Mouse (Mus musculus): ENCODE data around the gene Mcf2l. TPM values are rescaled to one million over a fixed set of nuclear protein-coding genes. Genes with fewer than 3 reads are reported as not detected.

Mcf2l gene
- total RNA-seq, 1 experiment: 16.0 TPM

GRCm38 (mm10) chr8:12920599-12920998, 47.0 kb downstream of the Mcf2l start:
- Histone ChIP-seq H3K9me3 (ENCODE audit: control insufficient read depth, insufficient read depth, low read depth, low read length) (no peaks in the 10 kb centered on the region), H3K4me3 (ENCODE audit: insufficient read depth in 1 of 2, low read depth in 1 of 2, low read length in 2 of 2, poor library complexity in 1 of 2, severe bottlenecking in 1 of 2) (no peak overlapping the region), H3K27ac (ENCODE audit: insufficient read depth, low read depth, low read length, poor library complexity, severe bottlenecking) (no peak overlapping the region), H3K4me1 (ENCODE audit: control insufficient read depth in 2 of 2, insufficient read depth in 2 of 2, low read length in 2 of 2, poor library complexity in 1 of 2) (peaks cover 3 to 4% of the 10 kb centered on the region in 2 experiments; a peak in 2 of 4 replicates), H3K9ac (ENCODE audit: insufficient read depth, low read depth, low read length, poor library complexity, severe bottlenecking) (no peak overlapping the region), H3K36me3 (ENCODE audit: control insufficient read depth, insufficient read depth, low read length, poor library complexity, severe bottlenecking) (no peaks in the 10 kb centered on the region)
- in situ Hi-C loops (cut with MboI; ENCODE audit: low sequenced_read_pairs in 2 of 2, unreplicated experiment in 2 of 2): no loop called here
- no peak for TF ChIP-seq MAFK (IDR thresholded peaks at IDR 0.05; ENCODE audit: insufficient read depth, low read depth, low read length)
- no peak for TF ChIP-seq CHD2 (IDR thresholded peaks at IDR 0.05; ENCODE audit: low read depth, low read length)
- no peak for TF ChIP-seq ZNF384 (IDR thresholded peaks at IDR 0.05; ENCODE audit: low read depth, low read length)
- no peak for DNase-seq (ENCODE audit: low read depth, low spot score)

DNA sequence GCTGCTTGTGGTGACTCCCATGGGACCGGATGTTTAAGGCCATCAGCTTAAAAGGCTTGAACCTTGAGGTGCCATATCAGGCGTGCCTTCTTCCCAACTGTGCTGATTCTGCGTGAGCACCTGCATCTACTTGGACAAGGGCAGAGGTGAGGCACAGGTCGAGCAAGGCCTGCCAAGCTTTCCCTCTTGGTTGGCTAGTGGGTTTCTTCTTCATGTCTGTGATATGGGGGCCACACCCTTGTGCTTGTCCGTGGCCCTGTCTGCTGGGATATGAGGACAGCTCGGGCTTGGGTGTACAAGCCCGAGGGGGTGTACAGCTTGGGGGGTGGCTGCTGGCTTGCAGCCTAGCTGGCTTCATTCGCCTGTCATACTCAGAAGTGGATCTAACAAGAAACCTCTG, 51.4 kb downstream of the Mcf2l start:
- DNase-seq (ENCODE audit: low read depth, low spot score): no peak
- H3K4me3 ChIP-seq (ENCODE audit: insufficient read depth in 1 of 2, low read depth in 1 of 2, low read length in 2 of 2, poor library complexity in 1 of 2, severe bottlenecking in 1 of 2): no peak overlapping the region
- TF ChIP-seq HCFC1 (IDR thresholded peaks at IDR 0.05; ENCODE audit: borderline replicate concordance, insufficient read depth, low read length) (no peak), ZC3H11A (IDR thresholded peaks at IDR 0.05; ENCODE audit: borderline replicate concordance, low read depth, low read length) (no peak), ZNF384 (IDR thresholded peaks at IDR 0.05; ENCODE audit: low read depth, low read length) (no peak), CHD2 (IDR thresholded peaks at IDR 0.05; ENCODE audit: low read depth, low read length) (no peak), MAFK (IDR thresholded peaks at IDR 0.05; ENCODE audit: insufficient read depth, low read depth, low read length) (no peak)
- H3K36me3 ChIP-seq (ENCODE audit: control insufficient read depth, insufficient read depth, low read length, poor library complexity, severe bottlenecking): no peaks in the 10 kb centered on the region
- peaks cover 16 to 38% of the 10 kb centered on the region in 2 experiments for H3K4me1 ChIP-seq (ENCODE audit: control insufficient read depth in 2 of 2, insufficient read depth in 2 of 2, low read length in 2 of 2, poor library complexity in 1 of 2)
- H3K9me3 ChIP-seq (ENCODE audit: control insufficient read depth, insufficient read depth, low read depth, low read length): no peaks in the 10 kb centered on the region
- in situ Hi-C loops (cut with MboI; ENCODE audit: low sequenced_read_pairs in 2 of 2, unreplicated experiment in 2 of 2): no loop called here
- H3K9ac ChIP-seq (ENCODE audit: insufficient read depth, low read depth, low read length, poor library complexity, severe bottlenecking): no peak overlapping the region
- H3K27ac ChIP-seq (ENCODE audit: insufficient read depth, low read depth, low read length, poor library complexity, severe bottlenecking): no peak overlapping the region

GRCm38 (mm10) chr8:12925941-12926381, 52.4 kb downstream of the Mcf2l start:
- no peaks in the 10 kb centered on the region for H3K9me3 ChIP-seq (ENCODE audit: control insufficient read depth, insufficient read depth, low read depth, low read length)
- H3K9ac ChIP-seq (ENCODE audit: insufficient read depth, low read depth, low read length, poor library complexity, severe bottlenecking): no peak overlapping the region
- H3K4me3 ChIP-seq (ENCODE audit: insufficient read depth in 1 of 2, low read depth in 1 of 2, low read length in 2 of 2, poor library complexity in 1 of 2, severe bottlenecking in 1 of 2): 0 out of 4 replicates have a peak overlapping the region, but pooled peaks of 1 of the 2 experiments have one; percentile 9
- DNase-seq (ENCODE audit: low read depth, low spot score): no peak
- in situ Hi-C loops (cut with MboI; ENCODE audit: low sequenced_read_pairs in 2 of 2, unreplicated experiment in 2 of 2): no loop called here
- no peak for TF ChIP-seq MAFK (IDR thresholded peaks at IDR 0.05; ENCODE audit: insufficient read depth, low read depth, low read length)
- TF ChIP-seq CHD2 (IDR thresholded peaks at IDR 0.05; ENCODE audit: low read depth, low read length): 0 out of 2 replicates have a peak, but pooled peaks have one; percentile 14
- TF ChIP-seq ZNF384 (IDR thresholded peaks at IDR 0.05; ENCODE audit: low read depth, low read length): no peak
- no peak for TF ChIP-seq ZC3H11A (IDR thresholded peaks at IDR 0.05; ENCODE audit: borderline replicate concordance, low read depth, low read length)
- no peak for TF ChIP-seq HCFC1 (IDR thresholded peaks at IDR 0.05; ENCODE audit: borderline replicate concordance, insufficient read depth, low read length)
- no peaks in the 10 kb centered on the region for H3K36me3 ChIP-seq (ENCODE audit: control insufficient read depth, insufficient read depth, low read length, poor library complexity, severe bottlenecking)
- H3K4me1 ChIP-seq (ENCODE audit: control insufficient read depth in 2 of 2, insufficient read depth in 2 of 2, low read length in 2 of 2, poor library complexity in 1 of 2): peaks cover 18 to 41% of the 10 kb centered on the region in 2 experiments
- H3K27ac ChIP-seq (ENCODE audit: insufficient read depth, low read depth, low read length, poor library complexity, severe bottlenecking): no peak overlapping the region

GRCm38 (mm10) chr8:12927204-12927983, 53.8 kb downstream of the Mcf2l start:
- Histone ChIP-seq H3K4me1 (ENCODE audit: control insufficient read depth in 2 of 2, insufficient read depth in 2 of 2, low read length in 2 of 2, poor library complexity in 1 of 2) (peaks cover 18 to 48% of the 10 kb centered on the region in 2 experiments), H3K9ac (ENCODE audit: insufficient read depth, low read depth, low read length, poor library complexity, severe bottlenecking) (no peak overlapping the region), H3K9me3 (ENCODE audit: control insufficient read depth, insufficient read depth, low read depth, low read length) (no peaks in the 10 kb centered on the region), H3K27ac (ENCODE audit: insufficient read depth, low read depth, low read length, poor library complexity, severe bottlenecking) (no peak overlapping the region), H3K4me3 (ENCODE audit: insufficient read depth in 1 of 2, low read depth in 1 of 2, low read length in 2 of 2, poor library complexity in 1 of 2, severe bottlenecking in 1 of 2) (no peak overlapping the region), H3K36me3 (ENCODE audit: control insufficient read depth, insufficient read depth, low read length, poor library complexity, severe bottlenecking) (no peaks in the 10 kb centered on the region)
- 0 out of 2 replicates have a peak, but pooled peaks have one; percentile 22 for TF ChIP-seq ZC3H11A (IDR thresholded peaks at IDR 0.05; ENCODE audit: borderline replicate concordance, low read depth, low read length)
- no peak for TF ChIP-seq CHD2 (IDR thresholded peaks at IDR 0.05; ENCODE audit: low read depth, low read length)
- no peak for DNase-seq (ENCODE audit: low read depth, low spot score)
- in situ Hi-C loops (cut with MboI; ENCODE audit: low sequenced_read_pairs in 2 of 2, unreplicated experiment in 2 of 2): no loop called here
